Mouse (Mus musculus) testis, adult 2 months (tissue): Measurements from ENCODE around the gene Osbp2.

Source experiments
- CTCF ChIP-seq: fragments of 200-500 bp; IDR thresholded peaks from 2 replicates; pipeline ENCODE4 v1.5.1; 2012; ENCODE audit warnings: low read depth, mild to moderate bottlenecking, inconsistent platforms, low read length, moderate library complexity; ENCODE audit not compliant: control insufficient read depth, insufficient read depth, insufficient replicate concordance
- POLR2A ChIP-seq: fragments of 200-500 bp; IDR thresholded peaks from 2 replicates; pipeline ENCODE4 v1.6.1; 2012; ENCODE audit warnings: low read depth, mild to moderate bottlenecking, inconsistent platforms, low read length, moderate library complexity; ENCODE audit not compliant: control insufficient read depth

DNA sequence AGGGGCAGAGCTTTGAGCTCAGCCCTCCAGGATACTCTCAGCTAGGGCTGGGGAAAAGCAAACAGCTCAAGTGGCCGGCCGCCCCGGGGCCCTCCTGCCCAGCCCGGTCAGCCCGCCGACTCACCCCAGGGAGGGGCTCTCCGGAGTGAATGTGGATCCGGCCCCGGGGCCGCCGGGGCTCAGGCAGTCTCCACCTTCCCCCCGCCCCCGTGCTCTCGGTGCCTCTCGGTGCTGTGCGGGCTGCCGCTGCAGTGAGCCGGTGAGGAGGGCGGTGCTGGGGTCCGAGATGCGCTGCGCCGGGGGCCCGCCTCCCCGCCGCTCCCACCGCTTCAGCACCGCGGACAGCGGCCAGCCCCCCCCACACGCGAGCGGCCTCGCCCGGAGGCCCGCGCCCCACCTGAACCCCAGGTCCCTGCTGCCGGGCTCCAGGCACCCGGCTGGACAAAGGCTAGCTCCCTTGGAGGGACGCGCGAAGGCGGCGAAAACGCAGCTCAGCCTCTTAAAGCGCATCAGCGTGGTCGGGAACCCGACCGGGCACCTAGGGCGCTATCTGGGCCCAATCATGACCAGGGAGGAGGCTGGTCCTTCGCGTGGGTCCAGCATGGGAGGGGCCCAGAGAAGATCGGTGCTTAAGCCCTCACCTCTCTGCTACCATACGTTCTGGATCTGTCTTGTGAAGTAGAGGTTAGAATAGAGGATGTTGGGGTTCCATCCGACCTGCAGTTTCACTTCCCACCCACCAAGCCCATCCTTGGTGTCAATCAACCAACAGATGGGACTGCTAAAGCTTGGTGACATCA, 89.0 kb downstream of the Osbp2 start:
- no peak for TF ChIP-seq CTCF
- TF ChIP-seq POLR2A: no peak
